Mouse (Mus musculus): ENCODE measurements around the gene Cubn. TPM values are rescaled to one million over a fixed set of nuclear protein-coding genes. Genes with fewer than 3 reads are reported as not detected.

Gene Cubn
- polyA plus RNA-seq (2016; fragmentation: Nextera tagmentation; extraction: Ambion mirVana) = 0.05 and 0.17 TPM in 2 replicates

GRCm38 (mm10) chr2:13491734-13492133 lies at the start of gene Cubn:
Gene Cubn (minus strand): TSS chr2:13491813.
- Histone ChIP-seq H3K4me2 (no peak within 1 kb of the TSS), H3K36me3 (no peaks in the 10 kb centered on the region), H3K27me3 (no peaks in the 10 kb centered on the region), H3K9me3 (no peaks in the 10 kb centered on the region), H3K9ac (replicated peaks) (no peak within 1 kb of the TSS), H3K27ac (0 out of 2 replicates have a peak within 1 kb of the TSS, but pooled peaks have one; percentile 29), H3K4me3 (replicated peaks) (no peak within 1 kb of the TSS), H3K4me1 (replicated peaks) (peaks cover 17% of the 10 kb centered on the region)
- ATAC-seq (ENCODE audit: insufficient number of reproducible peaks, insufficient read depth, low FRiP score, low TSS enrichment, low read depth) = no peak
- 56% methylated on average over 8 of the region's 8 CpGs for WGBS

- Histone ChIP-seq H3K9ac (replicated peaks) (no peak overlapping the region), H3K4me2 (no peak overlapping the region), H3K36me3 (no peaks in the 10 kb centered on the region), H3K4me3 (replicated peaks) (no peak overlapping the region), H3K9me3 (no peaks in the 10 kb centered on the region), H3K27ac (no peak overlapping the region), H3K27me3 (no peaks in the 10 kb centered on the region), H3K4me1 (replicated peaks) (0 out of 2 replicates have a peak, but pooled peaks cover 3% of the 10 kb centered on the region)
- no peak for ATAC-seq (ENCODE audit: insufficient number of reproducible peaks, insufficient read depth, low FRiP score, low TSS enrichment, low read depth)
- WGBS = 92% methylated on average over 1 of the region's 1 CpGs
Measured at GRCm38 (mm10) chr2:13539860-13540259, 48.2 kb upstream of the Cubn start.

DNA sequence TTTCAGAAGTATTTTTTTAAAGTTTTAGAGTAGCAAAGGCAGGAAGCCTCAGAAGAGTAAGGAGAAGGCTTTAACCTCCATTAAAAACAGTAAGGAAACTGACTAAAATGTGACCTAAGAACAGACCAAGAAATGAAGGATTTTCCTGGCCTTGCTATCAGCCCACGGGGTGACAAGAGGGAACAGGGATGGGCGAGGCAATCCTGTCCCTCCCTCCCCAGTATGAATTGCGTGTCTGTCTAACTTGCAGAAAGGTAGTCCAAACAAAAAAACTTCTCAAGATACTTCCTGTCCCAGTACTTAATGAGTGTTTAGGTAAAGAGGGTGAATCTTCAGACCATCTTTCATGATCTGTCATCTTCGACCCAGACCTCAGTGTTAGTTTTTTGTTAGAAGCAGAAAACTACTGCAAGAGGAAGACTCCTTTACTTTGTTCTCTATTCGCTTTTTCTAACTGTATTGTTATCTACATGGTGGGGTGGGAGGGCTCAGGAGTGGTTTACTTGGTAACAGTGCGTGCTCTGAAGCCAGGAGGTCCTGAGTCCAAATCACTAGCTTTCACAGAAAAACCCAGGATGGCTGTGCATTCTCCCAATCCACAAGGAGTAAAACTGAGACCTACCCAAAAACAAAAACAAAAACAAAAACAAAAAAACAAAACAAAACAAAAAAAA lies 47.2 kb upstream of the Cubn start:
- 0 out of 2 replicates have a peak, but pooled peaks cover 3% of the 10 kb centered on the region for H3K4me1 ChIP-seq (replicated peaks)
- H3K4me3 ChIP-seq (replicated peaks) = no peak overlapping the region
- H3K27ac ChIP-seq = no peak overlapping the region
- no peaks in the 10 kb centered on the region for H3K9me3 ChIP-seq
- no peaks in the 10 kb centered on the region for H3K27me3 ChIP-seq
- H3K9ac ChIP-seq (replicated peaks) = no peak overlapping the region
- no peak for ATAC-seq (ENCODE audit: insufficient number of reproducible peaks, insufficient read depth, low FRiP score, low TSS enrichment, low read depth)
- H3K4me2 ChIP-seq = no peak overlapping the region
- 74% methylated on average over 6 of the region's 6 CpGs for WGBS
- no peaks in the 10 kb centered on the region for H3K36me3 ChIP-seq

DNA sequence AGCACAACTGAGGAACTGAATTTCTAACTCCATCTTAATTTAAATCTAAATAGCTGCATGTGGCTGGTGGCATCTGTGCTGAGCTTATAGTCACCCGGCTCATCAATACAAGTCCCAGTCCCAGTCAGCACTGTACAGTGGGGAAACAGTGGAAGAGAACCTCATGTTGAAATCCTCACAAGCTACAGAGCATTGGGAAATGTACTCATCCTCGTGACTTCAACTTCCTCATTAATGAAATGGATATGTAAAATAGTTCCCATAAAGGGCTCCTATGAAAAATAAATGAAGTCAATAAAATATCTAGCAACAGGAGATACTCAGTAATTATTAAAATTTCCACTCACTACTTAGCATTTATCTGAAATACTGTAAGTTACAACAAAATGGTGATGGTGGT lies 46.6 kb upstream of the Cubn start:
- no peak for ATAC-seq (ENCODE audit: insufficient number of reproducible peaks, insufficient read depth, low FRiP score, low TSS enrichment, low read depth)
- H3K9me3 ChIP-seq = no peaks in the 10 kb centered on the region
- WGBS = 79% methylated on average over 2 of the region's 2 CpGs

GRCm38 (mm10) chr2:13537733-13538132 lies 46.1 kb upstream of the Cubn start:
- no peak for ATAC-seq (ENCODE audit: insufficient number of reproducible peaks, insufficient read depth, low FRiP score, low TSS enrichment, low read depth)
- Histone ChIP-seq H3K27me3 (no peaks in the 10 kb centered on the region), H3K9ac (replicated peaks) (no peak overlapping the region), H3K4me3 (replicated peaks) (no peak overlapping the region), H3K27ac (no peak overlapping the region), H3K9me3 (no peaks in the 10 kb centered on the region), H3K36me3 (no peaks in the 10 kb centered on the region), H3K4me2 (no peak overlapping the region), H3K4me1 (replicated peaks) (no peaks in the 10 kb centered on the region)
- WGBS = 25% methylated on average over 2 of the region's 2 CpGs

More for the DNA sequence above, 46.6 kb upstream of the Cubn start:
- Histone ChIP-seq H3K4me1 (replicated peaks) (no peaks in the 10 kb centered on the region), H3K4me3 (replicated peaks) (no peak overlapping the region), H3K36me3 (no peaks in the 10 kb centered on the region), H3K27me3 (no peaks in the 10 kb centered on the region), H3K4me2 (no peak overlapping the region), H3K9ac (replicated peaks) (no peak overlapping the region), H3K27ac (no peak overlapping the region)

DNA sequence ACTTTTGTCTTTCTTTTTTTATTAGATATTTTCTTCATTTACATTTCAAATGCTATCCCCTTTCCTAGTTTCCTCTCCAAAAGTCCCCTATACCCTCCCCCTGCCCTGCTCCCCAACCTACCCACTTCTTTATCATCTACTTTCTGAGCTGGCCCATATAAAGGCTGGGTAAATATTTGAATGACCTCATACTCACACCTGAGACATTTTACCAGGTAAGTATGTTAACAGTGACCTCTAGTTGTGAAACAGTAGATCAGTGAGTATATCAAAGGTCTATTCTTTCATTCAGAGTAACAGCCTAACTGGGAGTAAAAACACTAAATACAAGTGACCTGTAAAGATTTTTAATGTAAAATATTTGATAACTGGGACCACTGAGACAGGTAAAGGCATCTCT lies 45.1 kb upstream of the Cubn start:
- Histone ChIP-seq H3K9ac (replicated peaks) (no peak overlapping the region), H3K4me3 (replicated peaks) (no peak overlapping the region), H3K4me2 (no peak overlapping the region), H3K9me3 (no peaks in the 10 kb centered on the region), H3K36me3 (no peaks in the 10 kb centered on the region), H3K27me3 (no peaks in the 10 kb centered on the region), H3K4me1 (replicated peaks) (no peaks in the 10 kb centered on the region), H3K27ac (no peak overlapping the region)
- no peak for ATAC-seq (ENCODE audit: insufficient number of reproducible peaks, insufficient read depth, low FRiP score, low TSS enrichment, low read depth)

DNA sequence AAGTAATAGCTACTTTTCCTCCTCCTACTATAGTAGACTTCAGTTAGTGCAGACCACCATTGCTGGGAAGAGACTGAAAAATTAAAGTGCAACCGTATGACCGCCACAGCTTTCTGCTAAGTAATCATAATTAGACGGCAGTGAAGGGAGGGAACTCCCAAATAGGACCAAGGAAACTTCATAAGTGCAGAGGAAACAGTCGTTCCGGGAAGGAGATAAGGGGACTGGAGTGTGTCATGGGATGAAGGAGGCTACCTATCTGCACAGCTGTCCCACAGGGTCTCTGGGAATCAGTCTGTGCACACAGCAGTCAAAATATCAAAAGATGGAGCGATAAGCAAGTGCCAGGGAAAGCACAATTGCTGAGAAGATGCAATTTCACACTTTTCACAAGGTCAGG lies 39.0 kb upstream of the Cubn start:
- Histone ChIP-seq H3K4me1 (replicated peaks) (no peaks in the 10 kb centered on the region), H3K27ac (no peak overlapping the region), H3K9ac (replicated peaks) (no peak overlapping the region), H3K27me3 (no peaks in the 10 kb centered on the region), H3K36me3 (no peaks in the 10 kb centered on the region), H3K9me3 (no peaks in the 10 kb centered on the region), H3K4me3 (replicated peaks) (no peak overlapping the region), H3K4me2 (no peak overlapping the region)
- WGBS = 80% methylated on average over 6 of the region's 6 CpGs
- ATAC-seq (ENCODE audit: insufficient number of reproducible peaks, insufficient read depth, low FRiP score, low TSS enrichment, low read depth) = no peak

- ATAC-seq (ENCODE audit: insufficient number of reproducible peaks, insufficient read depth, low FRiP score, low TSS enrichment, low read depth) = no peak
- Histone ChIP-seq H3K9me3 (no peaks in the 10 kb centered on the region), H3K9ac (replicated peaks) (no peak overlapping the region), H3K4me2 (no peak overlapping the region), H3K27me3 (no peaks in the 10 kb centered on the region), H3K27ac (no peak overlapping the region), H3K36me3 (no peaks in the 10 kb centered on the region), H3K4me1 (replicated peaks) (no peaks in the 10 kb centered on the region), H3K4me3 (replicated peaks) (no peak overlapping the region)
- 91% methylated on average over 3 of the region's 3 CpGs for WGBS
Measured at GRCm38 (mm10) chr2:13529253-13529933, 37.8 kb upstream of the Cubn start.

DNA sequence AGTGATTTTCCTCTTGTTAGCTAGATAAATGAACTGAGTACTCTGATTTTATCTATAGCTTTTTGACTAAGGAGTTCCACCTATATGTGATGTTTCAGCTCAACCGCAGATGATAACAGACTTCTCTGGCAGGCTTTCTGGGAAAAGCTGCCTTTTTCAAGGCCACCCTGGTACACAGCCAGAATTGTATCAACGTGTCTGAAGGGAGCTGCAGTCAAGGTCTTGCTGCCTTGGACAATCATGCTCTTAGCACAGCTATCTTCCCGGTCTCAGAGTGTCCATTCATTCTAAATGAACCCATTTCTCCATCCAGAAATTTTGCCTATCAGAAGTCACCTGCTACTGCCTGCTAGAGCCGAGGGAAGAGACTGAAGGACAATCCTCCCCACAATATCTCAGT lies 35.9 kb upstream of the Cubn start:
- H3K4me3 ChIP-seq (replicated peaks) = no peak overlapping the region
- no peaks in the 10 kb centered on the region for H3K9me3 ChIP-seq
- H3K27ac ChIP-seq = no peak overlapping the region
- H3K27me3 ChIP-seq = no peaks in the 10 kb centered on the region
- no peaks in the 10 kb centered on the region for H3K36me3 ChIP-seq
- H3K9ac ChIP-seq (replicated peaks) = no peak overlapping the region
- 88% methylated on average over 4 of the region's 4 CpGs for WGBS
- H3K4me2 ChIP-seq = no peak overlapping the region
- no peaks in the 10 kb centered on the region for H3K4me1 ChIP-seq (replicated peaks)
- no peak for ATAC-seq (ENCODE audit: insufficient number of reproducible peaks, insufficient read depth, low FRiP score, low TSS enrichment, low read depth)

- Histone ChIP-seq H3K9ac (replicated peaks) (no peak overlapping the region), H3K9me3 (no peaks in the 10 kb centered on the region), H3K27me3 (no peaks in the 10 kb centered on the region), H3K4me2 (no peak overlapping the region), H3K4me3 (replicated peaks) (no peak overlapping the region), H3K36me3 (no peaks in the 10 kb centered on the region), H3K4me1 (replicated peaks) (no peaks in the 10 kb centered on the region), H3K27ac (no peak overlapping the region)
- no peak for ATAC-seq (ENCODE audit: insufficient number of reproducible peaks, insufficient read depth, low FRiP score, low TSS enrichment, low read depth)
- WGBS = 70% methylated on average over 2 of the region's 2 CpGs
Measured at GRCm38 (mm10) chr2:13527125-13527524, 35.5 kb upstream of the Cubn start.

DNA sequence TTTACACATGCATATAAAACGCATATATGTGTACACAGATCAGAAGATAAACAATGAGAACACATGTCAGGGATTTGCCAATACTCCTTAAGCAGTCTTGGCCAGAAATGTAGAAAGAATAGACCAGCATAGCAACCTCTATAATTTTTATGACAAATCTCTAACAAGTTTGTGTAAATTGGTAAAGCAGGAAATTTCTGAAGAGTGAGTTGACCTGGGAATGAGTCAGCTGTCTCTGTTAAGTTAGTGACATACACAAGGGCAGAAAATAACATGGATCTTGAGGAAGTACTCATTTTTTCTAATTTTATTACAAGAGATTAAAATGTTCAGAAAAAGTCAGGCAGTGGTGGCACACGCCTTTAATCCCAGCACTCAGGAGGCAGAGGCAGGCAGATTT lies 34.6 kb upstream of the Cubn start:
- H3K27me3 ChIP-seq = no peaks in the 10 kb centered on the region
- no peak overlapping the region for H3K27ac ChIP-seq
- H3K9me3 ChIP-seq = no peaks in the 10 kb centered on the region
- 91% methylated on average over 2 of the region's 2 CpGs for WGBS
- H3K36me3 ChIP-seq = no peaks in the 10 kb centered on the region
- ATAC-seq (ENCODE audit: insufficient number of reproducible peaks, insufficient read depth, low FRiP score, low TSS enrichment, low read depth) = no peak
- no peak overlapping the region for H3K4me2 ChIP-seq
- no peak overlapping the region for H3K4me3 ChIP-seq (replicated peaks)
- H3K4me1 ChIP-seq (replicated peaks) = no peaks in the 10 kb centered on the region
- H3K9ac ChIP-seq (replicated peaks) = no peak overlapping the region
